Comparison of ENCODE assay signal across 17 mouse cellular contexts in genomic region chr12:89699469-89699868, GRCm38 (mm10).
DNase-seq lines count a peak whose midpoint lies in the region; ATAC-seq lines count a peak whose summit lies in the region.
"Had no signal": no experiment of that assay in that cellular context is flagged by ENCODE, and none has a peak within 500 bp of the region (broad histone marks: within the 10 kb centered on the region; RNA-seq: fewer than 3 reads in every experiment).

No protein-coding gene starts in this region.

- no peak overlapping the region for H3K4me3 ChIP-seq in midbrain, embryonic 13.5 days (replicated peaks)
- H3K4me3 ChIP-seq in midbrain, embryonic 16.5 days (ENCODE audit: low read depth, low read length) = no peak overlapping the region
- H3K4me3 ChIP-seq in forebrain, embryonic 15.5 days = no peak overlapping the region
- H3K4me3 ChIP-seq: liver, embryonic 13.5 days; midbrain, embryonic 12.5 days had no signal

- no peaks in the 10 kb centered on the region for H3K36me3 ChIP-seq in midbrain, embryonic 13.5 days
- H3K36me3 ChIP-seq in midbrain, embryonic 16.5 days (ENCODE audit: control insufficient read depth, insufficient read depth, low read length) = no peaks in the 10 kb centered on the region
- no peaks in the 10 kb centered on the region for H3K36me3 ChIP-seq in forebrain, embryonic 15.5 days
- H3K36me3 ChIP-seq: liver, embryonic 13.5 days; midbrain, embryonic 12.5 days had no signal

- H3K9me3 ChIP-seq in midbrain, embryonic 13.5 days = no peaks in the 10 kb centered on the region
- no peaks in the 10 kb centered on the region for H3K9me3 ChIP-seq in midbrain, embryonic 16.5 days (replicated peaks; ENCODE audit: control insufficient read depth, low read length, poor library complexity, severe bottlenecking)
- H3K9me3 ChIP-seq in forebrain, embryonic 15.5 days = no peaks in the 10 kb centered on the region
- H3K9me3 ChIP-seq: liver, embryonic 13.5 days; midbrain, embryonic 12.5 days had no signal

- peak; percentile 27 to 28 for DNase-seq in layer of hippocampus, postnatal 10 days (ENCODE audit: low spot score in 2 of 2)
- DNase-seq in right cerebral cortex, postnatal 14 days = peak; percentile 17
- no peak for DNase-seq in testis, postnatal 14 days (ENCODE audit: low spot score)
- no peak for DNase-seq in adrenal gland, postnatal 36 days
- DNase-seq: adrenal gland, adult 2 months; heart, adult 18-20 months; heart, postnatal 10 days; liver, embryonic 13.5 days; lung, postnatal 10 days; thymus, adult 2 months had no signal

- 11% methylated on average over 4 of the region's 4 CpGs for WGBS in midbrain, embryonic 13.5 days
- 13% methylated on average over 4 of the region's 4 CpGs for WGBS in midbrain, embryonic 16.5 days
- 6% methylated on average over 4 of the region's 4 CpGs for WGBS in forebrain, embryonic 15.5 days

- no peak overlapping the region for H3K9ac ChIP-seq in midbrain, embryonic 13.5 days (replicated peaks)
- no peak overlapping the region for H3K9ac ChIP-seq in midbrain, embryonic 16.5 days (ENCODE audit: low read depth, low read length)
- H3K9ac ChIP-seq in forebrain, embryonic 15.5 days (replicated peaks) = no peak overlapping the region
- H3K9ac ChIP-seq: liver, embryonic 13.5 days; midbrain, embryonic 12.5 days had no signal

- peak; percentile 78 for ATAC-seq in midbrain, embryonic 13.5 days
- no peak for ATAC-seq in midbrain, embryonic 16.5 days
- ATAC-seq in forebrain, embryonic 15.5 days (replicated peaks) = peak; percentile 90
- ATAC-seq: inflammation-experienced regulatory T-cells, adult 6 months; Patski had no signal

- H3K27ac ChIP-seq in midbrain, embryonic 13.5 days = peak overlapping the region; percentile 9; the same call in 1 of the 2 replicates
- H3K27ac ChIP-seq in midbrain, embryonic 16.5 days (ENCODE audit: low read length) = no peak overlapping the region
- peak overlapping the region; percentile 39 for H3K27ac ChIP-seq in forebrain, embryonic 15.5 days (replicated peaks)
- H3K27ac ChIP-seq: kidney, postnatal 0 days; liver, embryonic 13.5 days; midbrain, embryonic 12.5 days had no signal

- no peak overlapping the region for H3K4me2 ChIP-seq in midbrain, embryonic 13.5 days (replicated peaks)
- H3K4me2 ChIP-seq in midbrain, embryonic 16.5 days (ENCODE audit: low read length) = no peak overlapping the region
- peak overlapping the region; percentile 20; the same call in 1 of the 2 replicates for H3K4me2 ChIP-seq in forebrain, embryonic 15.5 days (replicated peaks)
- H3K4me2 ChIP-seq: liver, embryonic 13.5 days; midbrain, embryonic 12.5 days had no signal

- H3K27me3 ChIP-seq in midbrain, embryonic 13.5 days = no peaks in the 10 kb centered on the region
- H3K27me3 ChIP-seq in midbrain, embryonic 16.5 days (ENCODE audit: control insufficient read depth, insufficient read depth, low read depth, low read length) = no peaks in the 10 kb centered on the region
- no peaks in the 10 kb centered on the region for H3K27me3 ChIP-seq in forebrain, embryonic 15.5 days
- H3K27me3 ChIP-seq: liver, embryonic 13.5 days; midbrain, embryonic 12.5 days; Patski had no signal

- H3K4me1 ChIP-seq in midbrain, embryonic 13.5 days (replicated peaks) = peaks cover 13% of the 10 kb centered on the region; the same call in 1 of the 2 replicates
- H3K4me1 ChIP-seq in midbrain, embryonic 16.5 days (ENCODE audit: control insufficient read depth, insufficient read depth, low read length) = no peaks in the 10 kb centered on the region
- peaks cover 24% of the 10 kb centered on the region for H3K4me1 ChIP-seq in forebrain, embryonic 15.5 days
- H3K4me1 ChIP-seq: liver, embryonic 13.5 days had no signal

Comparison
In these comparisons a context has a peak if more than half of its experiments do, and no peak if none do; other contexts are left out.
1. DNase-seq: peak in layer of hippocampus, postnatal 10 days (2 of 2) and right cerebral cortex, postnatal 14 days (single experiment); none in testis, postnatal 14 days (single experiment) and adrenal gland, postnatal 36 days (0 of 2).